Mouse (Mus musculus) MEL (cell line): Measurements from ENCODE around the gene Ube2m.

Experiments used
- CTCF ChIP-seq, 3 experiments: IDR thresholded peaks in 2 of 3; conservative IDR thresholded peaks in 1 of 3; 2 replicates each; pipeline ENCODE4 v1.5.1; 2011 to 2012; ENCODE audit warnings: low read length in 3 of 3, low read depth in 2 of 3, mild to moderate bottlenecking in 2 of 3, improper control_type of control experiment in 1 of 3, inconsistent platforms in 1 of 3, mixed read lengths in 1 of 3, moderate library complexity in 1 of 3; ENCODE audit not compliant: control insufficient read depth in 1 of 3, insufficient read depth in 1 of 3, poor library complexity in 1 of 3, severe bottlenecking in 1 of 3
- ETS1 ChIP-seq: IDR thresholded peaks from 2 replicates; pipeline ENCODE4 v1.6.1; 2012; ENCODE audit warnings: low read depth, mild to moderate bottlenecking, inconsistent platforms, low read length, improper control_type of control experiment, moderate library complexity
- POLR2A ChIP-seq, 2 experiments: IDR thresholded peaks; 2 replicates each; pipeline ENCODE4 v1.6.1; 2011 to 2012; ENCODE audit warnings: low read length in 2 of 2, mild to moderate bottlenecking in 2 of 2, control low read depth in 1 of 2, improper control_type of control experiment in 1 of 2, low read depth in 1 of 2, moderate library complexity in 1 of 2; ENCODE audit not compliant: control insufficient read depth in 1 of 2, insufficient read depth in 1 of 2, poor library complexity in 1 of 2

- TF ChIP-seq POLR2A (IDR thresholded peaks at IDR 0.05; ENCODE audit: control insufficient read depth in 1 of 2, insufficient read depth in 1 of 2, low read depth in 1 of 2, low read length in 2 of 2, poor library complexity in 1 of 2) (0 out of 4 replicates have a peak, but pooled peaks of 1 of the 2 experiments have one; percentile 21), CTCF (IDR thresholded peaks at IDR 0.05 in 2 of 3, conservative IDR thresholded peaks at IDR 0.05 in 1 of 3; ENCODE audit: control insufficient read depth in 1 of 3, insufficient read depth in 1 of 3, low read depth in 2 of 3, low read length in 3 of 3, poor library complexity in 1 of 3, severe bottlenecking in 1 of 3) (no peak), ETS1 (no peak)
Observed at GRCm38 (mm10) chr7:13033451-13034147, 4.5 kb downstream of the Ube2m start.
